Mouse (Mus musculus) kidney, postnatal 0 days (tissue): ENCODE data around the gene Ak9. TPM values are rescaled to one million over a fixed set of nuclear protein-coding genes. Genes with fewer than 3 reads are reported as not detected.
"Not testable (repeated sequence)": the region's sequence is repeated elsewhere in the genome, so short reads cannot be mapped to it uniquely, and the experiment has no call there.

Source experiments
- ATAC-seq: fragments of 200-750 bp; cut with Nextera tagmentation; replicated peaks from 2 replicates; pipeline ENCODE4 v1.8.0; 2017; ENCODE audit warnings: low read depth, moderate number of reproducible peaks, moderate TSS enrichment, moderate library complexity; ENCODE audit not compliant: low FRiP score
- DNase-seq: peaks from one replicate; pipeline ENCODE4 v3.0.0-alpha.2; 2016; ENCODE audit warnings: low spot score
- H3K27ac ChIP-seq: fragments of 300-500 bp; sonication (generic); 2 replicates; pipeline ENCODE4 v1.5.1; 2014; ENCODE audit warnings: mild to moderate bottlenecking
- H3K27me3 ChIP-seq: fragments of 300-500 bp; sonication (generic); 2 replicates; pipeline ENCODE4 v1.6.1; 2014; ENCODE audit warnings: low read length, mixed read lengths; ENCODE audit not compliant: insufficient read depth
- H3K36me3 ChIP-seq: fragments of 300-500 bp; sonication (generic); 2 replicates; pipeline ENCODE4 v1.6.1; 2014; ENCODE audit warnings: low read length, mixed read lengths; ENCODE audit not compliant: insufficient read depth
- H3K4me1 ChIP-seq: fragments of 300-500 bp; sonication (generic); replicated peaks from 2 replicates; pipeline ENCODE4 v1.6.1; 2014; ENCODE audit warnings: antibody characterized with exemption, low read length, mixed read lengths; ENCODE audit not compliant: insufficient read depth
- H3K4me2 ChIP-seq: fragments of 300-500 bp; sonication (generic); 2 replicates; pipeline ENCODE4 v1.6.1; 2014; ENCODE audit warnings: mild to moderate bottlenecking, low read length, moderate library complexity, mixed read lengths
- H3K4me3 ChIP-seq: fragments of 300-500 bp; sonication (generic); replicated peaks from 2 replicates; pipeline ENCODE4 v1.5.1; 2014; ENCODE audit warnings: low read depth, low read length
- H3K9ac ChIP-seq: fragments of 300-500 bp; sonication (generic); 2 replicates; pipeline ENCODE4 v1.6.1; 2014; ENCODE audit warnings: low read depth, low read length
- H3K9me3 ChIP-seq: fragments of 300-500 bp; sonication (generic); replicated peaks from 2 replicates; pipeline ENCODE4 v1.6.1; 2016; ENCODE audit warnings: low read length, inconsistent platforms, mixed read lengths
- CTCF ChIP-seq: IDR thresholded peaks from 2 replicates; pipeline ENCODE4 v1.5.1; 2016; ENCODE audit warnings: antibody characterized with exemption, low read depth, mild to moderate bottlenecking, moderate library complexity
- WGBS: fragments of 180-500 bp; shearing (Covaris S2); extraction: QIAGEN DNeasy Blood & Tissue Kit; methylation state at CpG from one replicate; pipeline ENCODE4 v1.1.7; 2014; 5-methylcytosine and 5-hydroxymethylcytosine counted together
- polyA plus RNA-seq: library from polyadenylated mRNA; unstranded; fragments of >200 nt; fragmentation: Nextera tagmentation; extraction: Ambion mirVana; gene quantifications from 2 replicates; pipeline ENCODE4 v1.2.1, GENCODE M21; 2015

The Ak9 gene
- polyA plus RNA-seq, 1 experiment from 2014 or later = 0.05 TPM

DNA sequence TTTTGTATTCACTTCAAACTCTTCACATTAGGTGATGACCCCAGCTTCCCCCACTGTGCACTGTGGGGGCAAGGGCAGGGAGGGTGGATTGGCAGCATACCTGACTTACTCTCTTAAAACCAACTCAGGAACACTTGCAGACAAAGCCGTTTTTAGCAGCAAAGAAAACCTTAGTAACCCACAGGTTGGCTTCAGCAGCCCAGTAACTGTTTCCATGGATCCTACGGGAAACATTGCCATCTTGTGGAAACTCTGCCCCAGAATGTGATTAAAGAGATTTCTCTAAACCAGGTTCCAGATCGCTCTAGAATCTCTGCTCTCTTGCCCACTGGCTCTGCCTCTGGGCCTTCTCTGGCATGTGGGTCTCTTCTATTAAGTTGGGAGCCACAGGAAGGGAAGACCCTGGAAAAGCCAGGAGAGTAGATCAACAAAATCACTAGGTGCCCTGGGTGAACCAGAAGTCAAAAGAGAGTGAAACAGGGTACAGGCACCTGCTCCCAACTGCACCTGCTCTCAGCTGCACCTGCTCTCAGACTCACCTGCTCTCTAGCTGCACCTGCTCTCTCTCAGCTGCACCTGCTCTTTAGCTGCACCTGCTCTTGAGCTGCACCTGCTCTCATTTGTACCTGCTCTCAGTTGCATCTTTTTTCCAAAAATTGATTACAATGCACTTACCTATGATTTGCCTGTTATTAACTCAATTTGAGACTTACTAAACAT, 100.3 kb downstream of the Ak9 start:
- peak; percentile 22 for DNase-seq

DNA sequence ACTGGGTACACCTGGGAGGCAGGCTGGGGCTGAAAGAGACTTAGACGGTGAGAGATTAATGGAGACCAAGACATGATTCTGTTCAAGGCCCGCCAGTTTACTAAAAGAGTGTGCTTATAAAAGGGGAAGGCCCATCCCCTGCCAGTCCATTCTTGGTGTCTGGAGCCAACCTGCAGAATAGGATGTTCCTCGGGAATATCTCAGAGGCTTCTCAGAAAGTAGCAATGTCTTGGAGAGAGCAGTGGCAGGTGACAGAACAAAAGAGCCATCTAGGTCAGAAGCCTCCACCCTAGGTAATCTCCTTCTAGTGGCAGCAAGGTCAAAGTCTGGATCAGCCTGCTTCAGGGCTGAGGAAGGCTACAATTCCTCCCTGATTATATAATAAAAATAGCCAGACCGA, 106.4 kb downstream of the Ak9 start:
- H3K27ac ChIP-seq, H3K36me3 ChIP-seq, H3K4me1 ChIP-seq, H3K9me3 ChIP-seq, ATAC-seq, H3K4me3 ChIP-seq, H3K9ac ChIP-seq, H3K4me2 ChIP-seq, DNase-seq, H3K27me3 ChIP-seq: not testable (repeated sequence)
- WGBS = 96% methylated on average over 4 of the region's 4 CpGs

More for the DNA sequence above, 100.3 kb downstream of the Ak9 start:
- H3K4me1 ChIP-seq = no peaks in the 10 kb centered on the region
- ATAC-seq = no peak
- no peaks in the 10 kb centered on the region for H3K9me3 ChIP-seq
- no peak overlapping the region for H3K9ac ChIP-seq
- H3K27ac ChIP-seq = no peak overlapping the region
- 36% methylated on average over 3 of the region's 3 CpGs for WGBS
- H3K4me2 ChIP-seq = no peak overlapping the region
- no peaks in the 10 kb centered on the region for H3K36me3 ChIP-seq
- H3K27me3 ChIP-seq = no peaks in the 10 kb centered on the region
- no peak overlapping the region for H3K4me3 ChIP-seq
- TF ChIP-seq CTCF = peak; percentile 58

DNA sequence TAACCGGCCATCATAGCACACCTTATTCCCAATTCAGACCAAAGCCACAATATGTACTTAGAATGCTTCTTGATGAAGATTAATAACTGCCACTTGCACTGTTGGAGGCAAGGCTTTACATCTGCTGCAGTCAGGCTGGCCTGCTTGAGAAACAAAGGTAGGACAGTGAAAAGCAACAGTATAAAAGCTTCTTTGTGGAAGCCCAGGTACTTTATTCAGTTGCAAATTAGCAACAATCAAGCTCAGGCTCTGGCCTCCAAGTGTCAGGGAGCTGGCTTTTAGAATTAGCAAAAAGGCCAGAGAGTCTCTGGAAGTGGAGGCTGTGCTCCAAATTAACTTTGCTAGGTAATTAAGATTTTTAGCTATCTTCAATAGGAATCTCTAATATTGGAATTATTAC, 107.0 kb downstream of the Ak9 start:
- H3K27ac ChIP-seq, DNase-seq, H3K4me2 ChIP-seq, H3K4me1 ChIP-seq, H3K9ac ChIP-seq, H3K9me3 ChIP-seq, H3K36me3 ChIP-seq, H3K27me3 ChIP-seq, ATAC-seq, H3K4me3 ChIP-seq: not testable (repeated sequence)
- 93% methylated on average over 1 of the region's 1 CpGs for WGBS

DNA sequence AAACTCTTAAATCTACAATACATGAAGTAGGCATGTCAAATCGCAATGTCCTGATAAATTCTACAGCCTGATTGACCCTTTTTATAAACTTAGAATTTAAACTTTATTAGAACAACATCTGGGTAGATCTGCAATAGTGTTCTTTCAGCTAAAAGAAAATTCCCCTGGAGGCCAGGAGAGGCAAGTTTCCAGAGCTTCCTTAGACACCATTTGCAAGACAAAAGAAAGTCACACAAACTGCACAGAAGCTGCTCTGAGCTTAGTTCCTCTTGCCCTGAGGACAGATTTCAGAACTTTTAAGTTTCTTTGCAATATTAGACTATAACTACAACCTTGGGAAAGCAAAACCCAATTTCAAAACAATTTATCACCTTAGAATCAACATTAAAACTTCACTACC, 109.7 kb downstream of the Ak9 start:
- H3K36me3 ChIP-seq, DNase-seq, H3K9ac ChIP-seq, H3K4me1 ChIP-seq, H3K9me3 ChIP-seq, ATAC-seq, H3K4me3 ChIP-seq, H3K27me3 ChIP-seq, H3K27ac ChIP-seq, H3K4me2 ChIP-seq: not testable (repeated sequence)
- WGBS = 96% methylated on average over 1 of the region's 1 CpGs

DNA sequence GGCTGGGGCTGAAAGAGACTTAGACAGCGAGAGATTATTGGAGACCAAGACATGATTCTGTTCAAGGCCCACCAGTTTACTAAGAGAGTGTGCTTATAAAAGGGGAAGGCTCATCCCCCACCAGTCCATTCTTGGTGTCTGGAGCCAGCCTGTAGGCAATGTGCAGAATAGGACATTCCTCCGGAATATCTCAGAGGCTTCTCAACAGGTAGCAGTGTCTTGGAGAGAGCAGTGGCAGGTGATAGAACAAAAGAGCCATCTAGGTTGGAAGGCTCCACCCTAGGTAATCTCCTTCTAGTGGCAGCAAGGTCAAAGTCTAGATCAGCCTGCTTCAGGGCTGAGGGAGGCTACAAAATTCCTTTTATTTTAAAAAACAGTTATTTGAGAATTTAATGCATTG, 111.6 kb downstream of the Ak9 start:
- 88% methylated on average over 2 of the region's 2 CpGs for WGBS
- not testable (repeated sequence) for H3K4me2 ChIP-seq, H3K27ac ChIP-seq, H3K36me3 ChIP-seq, H3K9me3 ChIP-seq, H3K4me1 ChIP-seq, ATAC-seq, H3K27me3 ChIP-seq, DNase-seq, H3K9ac ChIP-seq, H3K4me3 ChIP-seq

DNA sequence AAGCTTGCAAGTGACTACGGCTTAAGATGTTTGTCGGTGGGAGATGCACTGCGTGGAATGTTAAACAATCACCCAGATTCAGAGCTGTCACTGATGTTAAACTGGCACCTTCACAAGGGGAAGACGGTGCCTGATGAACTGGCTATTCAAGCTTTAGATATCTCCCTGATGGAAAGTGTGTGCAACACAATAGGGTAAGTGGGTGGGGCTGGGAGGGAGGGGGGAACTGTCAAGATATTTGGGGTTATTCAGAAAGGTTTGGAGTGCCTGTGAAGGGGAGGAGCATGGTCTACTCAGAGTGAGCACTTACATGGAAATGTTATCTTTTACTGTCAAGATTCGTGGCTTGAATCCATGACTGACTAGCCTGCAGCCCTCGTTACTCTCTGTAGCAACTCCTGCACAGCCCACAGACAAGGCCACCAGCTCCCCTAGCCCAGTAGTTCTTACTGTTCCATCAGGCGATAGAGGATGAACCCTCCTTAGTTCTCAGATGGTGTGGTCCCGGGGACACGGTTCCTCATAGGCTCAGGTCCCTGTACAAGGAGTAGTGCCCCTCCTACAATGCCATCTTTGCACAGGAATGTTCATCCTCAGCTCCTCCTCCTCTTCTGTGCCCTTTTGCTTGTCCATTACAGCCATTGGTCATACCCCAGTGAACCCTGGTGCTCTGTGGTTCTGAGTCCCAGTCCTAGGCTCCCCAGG, 116.9 kb downstream of the Ak9 start:
- TF ChIP-seq CTCF = no peak
- no peak overlapping the region for H3K9ac ChIP-seq
- H3K4me1 ChIP-seq = no peaks in the 10 kb centered on the region
- H3K36me3 ChIP-seq = no peaks in the 10 kb centered on the region
- no peak for ATAC-seq
- H3K4me3 ChIP-seq = no peak overlapping the region
- no peaks in the 10 kb centered on the region for H3K9me3 ChIP-seq
- DNase-seq = no peak
- H3K27me3 ChIP-seq = no peaks in the 10 kb centered on the region
- H3K4me2 ChIP-seq = no peak overlapping the region
- WGBS = 81% methylated on average over 9 of the region's 9 CpGs
- H3K27ac ChIP-seq = no peak overlapping the region
